Comparison of ENCODE assay signal across 13 mouse cellular contexts in the genomic region with DNA sequence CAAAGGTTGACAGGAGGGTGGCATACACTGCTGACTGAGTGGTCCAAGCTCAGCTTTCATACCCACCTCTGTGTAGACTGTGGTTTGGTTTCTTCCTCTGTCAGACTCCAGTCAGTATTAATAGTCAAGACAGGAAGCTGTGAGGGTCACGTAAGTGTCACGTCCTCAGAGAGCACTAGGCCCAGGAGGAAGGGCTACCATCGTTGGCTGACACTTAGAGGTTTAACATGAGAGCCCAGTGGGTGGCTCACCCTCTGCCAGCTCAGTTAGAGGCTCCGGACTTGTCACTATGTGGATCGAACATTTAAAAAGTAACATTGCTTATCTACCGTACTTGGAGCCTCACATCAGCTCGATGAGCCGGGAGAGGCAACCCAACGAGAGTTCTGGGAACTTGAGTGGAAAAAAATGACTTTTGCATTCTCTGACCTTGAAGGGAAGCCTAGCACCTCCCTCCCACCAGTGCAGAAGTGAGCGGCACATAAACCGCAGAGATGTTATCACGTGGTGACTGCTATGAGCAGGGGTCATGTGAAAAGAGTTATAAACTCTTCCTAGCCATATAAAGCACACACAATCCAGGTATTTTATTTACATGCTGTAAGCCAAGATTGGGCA. TPM values are rescaled to one million over a fixed set of nuclear protein-coding genes. Genes with fewer than 3 reads are reported as not detected.
DNase-seq lines count a peak whose midpoint lies in the region; ATAC-seq lines count a peak whose summit lies in the region.
"Had no signal": no experiment of that assay in that cellular context is flagged by ENCODE, and none has a peak within 500 bp of the region (broad histone marks: within the 10 kb centered on the region; RNA-seq: fewer than 3 reads in every experiment).

No protein-coding gene starts in this region.

- H3K9me3 ChIP-seq in kidney, embryonic 15.5 days (replicated peaks) = no peaks in the 10 kb centered on the region
- H3K9me3 ChIP-seq: hindbrain, embryonic 15.5 days; limb, embryonic 10.5 days; lung, embryonic 15.5 days had no signal

- peaks cover 4% of the 10 kb centered on the region; the same call in 1 of the 2 replicates for H3K4me1 ChIP-seq in kidney, embryonic 15.5 days
- H3K4me1 ChIP-seq: hindbrain, embryonic 15.5 days; lung, embryonic 15.5 days had no signal

- H3K9ac ChIP-seq in kidney, embryonic 15.5 days = no peak overlapping the region
- H3K9ac ChIP-seq: hindbrain, embryonic 15.5 days; lung, embryonic 15.5 days had no signal

- DNase-seq in kidney, adult 9 months = peak; percentile 11
- DNase-seq in CD4-positive, CD25-positive, alpha-beta regulatory T cell, adult 2 months (ENCODE audit: low read depth, low spot score) = peak; percentile 69
- peak; percentile 12 for DNase-seq in adrenal gland, postnatal 14 days
- no peak for DNase-seq in left cerebral cortex, postnatal 25 days (ENCODE audit: low spot score in 2 of 2)
- DNase-seq in left cerebral cortex, adult 11 months (ENCODE audit: low spot score) = no peak
- DNase-seq: gastrocnemius, adult 2 months; kidney, postnatal 4 days; right cerebral cortex, adult 18-20 months had no signal

- H3K4me3 ChIP-seq in kidney, embryonic 15.5 days (replicated peaks) = no peak overlapping the region
- H3K4me3 ChIP-seq: gastrocnemius, adult 2 months; hindbrain, embryonic 15.5 days; limb, embryonic 10.5 days; lung, embryonic 15.5 days had no signal

- no peak overlapping the region for H3K4me2 ChIP-seq in kidney, embryonic 15.5 days
- H3K4me2 ChIP-seq: hindbrain, embryonic 15.5 days; lung, embryonic 15.5 days had no signal

- H3K27me3 ChIP-seq in kidney, embryonic 15.5 days = no peaks in the 10 kb centered on the region
- H3K27me3 ChIP-seq: hindbrain, embryonic 15.5 days; lung, embryonic 15.5 days had no signal

- 64% methylated on average over 12 of the region's 12 CpGs for WGBS in kidney, embryonic 15.5 days

- intact Hi-C loops in left cerebral cortex, postnatal 25 days (cut with DNase I) = no loop called here

- no peak overlapping the region for H3K27ac ChIP-seq in kidney, embryonic 15.5 days
- H3K27ac ChIP-seq: gastrocnemius, adult 2 months; hindbrain, embryonic 15.5 days; limb, embryonic 10.5 days; lung, embryonic 15.5 days had no signal

- H3K36me3 ChIP-seq in kidney, embryonic 15.5 days = no peaks in the 10 kb centered on the region
- H3K36me3 ChIP-seq: hindbrain, embryonic 15.5 days; limb, embryonic 10.5 days; lung, embryonic 15.5 days had no signal

- no peak for ATAC-seq in kidney, embryonic 15.5 days (replicated peaks; ENCODE audit: low FRiP score)
- ATAC-seq in megakaryocyte progenitor cell, adult 5-6 weeks (replicated peaks; ENCODE audit: poor library complexity) = peak; percentile 42

RNA-seq across cellular contexts. Expression of gene Tmem273, which starts 1.5 kb away (rescaled TPM):
- 0.85 and 1.1 TPM in 2 replicates for polyA plus RNA-seq in kidney, embryonic 15.5 days (2015; fragmentation: Nextera tagmentation; extraction: Ambion mirVana)
- 1.4 and 2.0 TPM in 2 replicates for total RNA-seq in adrenal gland, postnatal 14 days (2021)
- 24.0 and 26.7 TPM in 2 replicates for total RNA-seq in megakaryocyte progenitor cell, adult 5-6 weeks (2015)
- total RNA-seq in megakaryocyte progenitor cell, adult 5-6 weeks (2017) = 14.4 and 23.7 TPM in 2 replicates
- total RNA-seq in left cerebral cortex, postnatal 25 days (2021) = 1 to 10 TPM; 1.0 to 1.9 TPM

RNA-seq across cellular contexts. Expression of gene Fam170b, which starts 49.5 kb away (rescaled TPM):
- polyA plus RNA-seq in kidney, embryonic 15.5 days (2015; fragmentation: Nextera tagmentation; extraction: Ambion mirVana) = 0.06 and 0.13 TPM in 2 replicates
- not detected in 2 replicates for total RNA-seq in adrenal gland, postnatal 14 days (2021)
- not detected in 2 replicates for total RNA-seq in megakaryocyte progenitor cell, adult 5-6 weeks (2015)
- not detected in 2 replicates for total RNA-seq in megakaryocyte progenitor cell, adult 5-6 weeks (2017)
- not detected for total RNA-seq in left cerebral cortex, postnatal 25 days (2021)
- total RNA-seq: gastrocnemius, adult 2 months had no signal

Comparison
In these comparisons a context has a peak if more than half of its experiments do, and no peak if none do; other contexts are left out.
1. DNase-seq: peak in kidney, adult 9 months (single experiment), CD4-positive, CD25-positive, alpha-beta regulatory T cell, adult 2 months (single experiment) and adrenal gland, postnatal 14 days (single experiment); none in left cerebral cortex, postnatal 25 days (0 of 2) and left cerebral cortex, adult 11 months (single experiment).